In the genomic region with DNA sequence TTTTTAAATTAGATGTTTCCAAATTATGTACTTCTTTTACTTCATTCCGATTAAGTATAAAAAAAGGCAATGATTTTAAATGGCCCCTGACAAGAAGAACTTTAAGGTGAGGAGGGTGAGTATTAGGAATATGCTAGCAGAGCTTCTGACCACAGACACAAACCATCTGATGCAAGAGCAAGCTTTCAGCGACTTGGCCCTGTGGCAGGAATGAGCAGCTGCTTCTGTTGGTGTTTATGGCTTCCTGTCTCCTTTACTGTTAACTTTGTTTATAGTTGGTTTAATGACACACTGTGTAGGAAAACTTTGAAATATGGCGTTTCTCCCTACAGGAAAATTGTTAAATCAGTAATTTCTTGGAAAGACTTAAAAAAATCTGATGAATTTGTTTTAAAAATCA, we compare ENCODE assay signal across 18 mouse cellular contexts. TPM values are rescaled to one million over a fixed set of nuclear protein-coding genes. Genes with fewer than 3 reads are reported as not detected.
A peak's percentile ranks its signal among the peaks of the same experiment; 100 is the strongest.
DNase-seq lines count a peak whose midpoint lies in the region; ATAC-seq and TF ChIP-seq lines count a peak whose summit lies in the region.
"Had no signal": no experiment of that assay in that cellular context is flagged by ENCODE, and none has a peak within 500 bp of the region (broad histone marks: within the 10 kb centered on the region; RNA-seq: fewer than 3 reads in every experiment).

No protein-coding gene starts in this region.

- no peak overlapping the region for H3ac ChIP-seq in myocyte (ENCODE audit: control insufficient read depth, insufficient read length)

- H3K4me2 ChIP-seq in intestine, postnatal 0 days (replicated peaks; ENCODE audit: low read depth) = no peak overlapping the region
- no peak overlapping the region for H3K4me2 ChIP-seq in intestine, embryonic 16.5 days (ENCODE audit: low read depth, low read length)
- H3K4me2 ChIP-seq in lung, postnatal 0 days (replicated peaks; ENCODE audit: low read depth, low read length) = no peak overlapping the region
- H3K4me2 ChIP-seq in myocyte (ENCODE audit: low read depth) = peak overlapping the region; percentile 50
- H3K4me2 ChIP-seq: forebrain, embryonic 13.5 days; heart, embryonic 12.5 days had no signal

- TF ChIP-seq CTCF in intestine, postnatal 0 days (IDR thresholded peaks at IDR 0.05; ENCODE audit: low read depth) = peak; percentile 44; the same call in 1 of the 2 replicates
- peak; percentile 41 for TF ChIP-seq CTCF in lung, postnatal 0 days (IDR thresholded peaks at IDR 0.05)

- H3K27ac ChIP-seq in intestine, postnatal 0 days (ENCODE audit: low read depth, low read length) = no peak overlapping the region
- no peak overlapping the region for H3K27ac ChIP-seq in intestine, embryonic 16.5 days (ENCODE audit: low read length)
- H3K27ac ChIP-seq in lung, postnatal 0 days (ENCODE audit: low read length) = no peak overlapping the region
- H3K27ac ChIP-seq: embryonic facial prominence, embryonic 10.5 days; forebrain, embryonic 13.5 days had no signal

- H3K4me1 ChIP-seq in intestine, postnatal 0 days (replicated peaks; ENCODE audit: control insufficient read depth, insufficient read depth, low read length) = no peaks in the 10 kb centered on the region
- H3K4me1 ChIP-seq in intestine, embryonic 16.5 days (ENCODE audit: control insufficient read depth, insufficient read depth, low read length) = no peaks in the 10 kb centered on the region
- H3K4me1 ChIP-seq in lung, postnatal 0 days (ENCODE audit: insufficient read depth, low read depth, low read length) = no peaks in the 10 kb centered on the region
- H3K4me1 ChIP-seq: embryonic facial prominence, embryonic 10.5 days; forebrain, embryonic 13.5 days; heart, embryonic 12.5 days had no signal

- 57% methylated on average over 3 of the region's 3 CpGs for WGBS in intestine, postnatal 0 days
- 52% methylated on average over 3 of the region's 3 CpGs for WGBS in intestine, embryonic 16.5 days
- WGBS in lung, postnatal 0 days = 40% methylated on average over 3 of the region's 3 CpGs

- no peaks in the 10 kb centered on the region for H3K36me3 ChIP-seq in intestine, postnatal 0 days (ENCODE audit: control insufficient read depth, insufficient read depth)
- no peaks in the 10 kb centered on the region for H3K36me3 ChIP-seq in intestine, embryonic 16.5 days (ENCODE audit: control insufficient read depth, insufficient read depth, low read length)
- H3K36me3 ChIP-seq in lung, postnatal 0 days (ENCODE audit: insufficient read depth, low read length) = no peaks in the 10 kb centered on the region
- H3K36me3 ChIP-seq in myocyte (ENCODE audit: control insufficient read depth, insufficient read depth) = no peaks in the 10 kb centered on the region
- H3K36me3 ChIP-seq: embryonic facial prominence, embryonic 10.5 days; heart, embryonic 12.5 days had no signal

- no peak overlapping the region for H3K9ac ChIP-seq in intestine, postnatal 0 days (ENCODE audit: low read depth, low read length)
- no peak overlapping the region for H3K9ac ChIP-seq in intestine, embryonic 16.5 days (ENCODE audit: low read depth, low read length)
- H3K9ac ChIP-seq in lung, postnatal 0 days (replicated peaks; ENCODE audit: low read depth) = no peak overlapping the region
- H3K9ac ChIP-seq: forebrain, embryonic 13.5 days; forebrain, postnatal 0 days; heart, embryonic 12.5 days had no signal

- no peak for TF ChIP-seq POLR2A in myocyte (IDR thresholded peaks at IDR 0.05; ENCODE audit: insufficient read length, low read depth)

- H3K9me3 ChIP-seq in intestine, postnatal 0 days (ENCODE audit: control insufficient read depth) = no peaks in the 10 kb centered on the region
- no peaks in the 10 kb centered on the region for H3K9me3 ChIP-seq in intestine, embryonic 16.5 days (ENCODE audit: control insufficient read depth, low read length)
- no peaks in the 10 kb centered on the region for H3K9me3 ChIP-seq in lung, postnatal 0 days (ENCODE audit: low read length)
- H3K9me3 ChIP-seq: embryonic facial prominence, embryonic 10.5 days; forebrain, embryonic 13.5 days; heart, embryonic 12.5 days had no signal

- no peak for TF ChIP-seq EP300 in lung, postnatal 0 days (IDR thresholded peaks at IDR 0.05)

- no peaks in the 10 kb centered on the region for H3K27me3 ChIP-seq in intestine, postnatal 0 days (replicated peaks; ENCODE audit: control insufficient read depth, insufficient read depth, low read length)
- no peaks in the 10 kb centered on the region for H3K27me3 ChIP-seq in intestine, embryonic 16.5 days (replicated peaks; ENCODE audit: control insufficient read depth, insufficient read depth, low read length)
- no peaks in the 10 kb centered on the region for H3K27me3 ChIP-seq in lung, postnatal 0 days (replicated peaks; ENCODE audit: insufficient read depth, low read length)
- H3K27me3 ChIP-seq in myocyte (ENCODE audit: control insufficient read depth, insufficient read depth, insufficient read length) = no peaks in the 10 kb centered on the region
- H3K27me3 ChIP-seq: forebrain, embryonic 13.5 days; heart, embryonic 12.5 days had no signal

- peak; percentile 51 to 61 for DNase-seq in kidney, postnatal 4 days
- no peak for DNase-seq in kidney, adult 11 months
- peak; percentile 68 for DNase-seq in lung, postnatal 0 days (ENCODE audit: low spot score)
- no peak for DNase-seq in lung, postnatal 36 days
- DNase-seq in thymus, postnatal 0 days (ENCODE audit: low spot score) = no peak
- DNase-seq: adrenal gland, adult 8-10 months; adrenal gland, postnatal 36 days; cerebellum, adult 2 months; cerebellum, postnatal 10 days; forebrain, postnatal 0 days; gastrocnemius, postnatal 14 days; heart, postnatal 36 days had no signal

- no peaks in the 10 kb centered on the region for H3K79me2 ChIP-seq in myocyte (ENCODE audit: control insufficient read depth, insufficient read depth)

- no peak for ATAC-seq in intestine, postnatal 0 days
- no peak for ATAC-seq in intestine, embryonic 16.5 days
- peak; percentile 40; the same call in 1 of the 2 replicates for ATAC-seq in lung, postnatal 0 days
- ATAC-seq: forebrain, embryonic 13.5 days; forebrain, postnatal 0 days had no signal

- no peak overlapping the region for H3K4me3 ChIP-seq in intestine, postnatal 0 days (ENCODE audit: low read depth, low read length)
- no peak overlapping the region for H3K4me3 ChIP-seq in intestine, embryonic 16.5 days (ENCODE audit: low read length)
- no peak overlapping the region for H3K4me3 ChIP-seq in lung, postnatal 0 days (ENCODE audit: low read depth, low read length)
- no peak overlapping the region for H3K4me3 ChIP-seq in myocyte
- H3K4me3 ChIP-seq: embryonic facial prominence, embryonic 10.5 days; forebrain, embryonic 13.5 days; heart, embryonic 12.5 days had no signal

TF ChIP-seq in myocyte, 11 proteins besides CTCF, POLR2A, EP300 and RAD21:
- TF ChIP-seq MYOG (IDR thresholded peaks at IDR 0.05; ENCODE audit: control insufficient read depth in 1 of 3, insufficient read depth in 1 of 3, insufficient read length in 2 of 3, low read depth in 2 of 3) = peak in 2 of 3 experiments; percentile 77 to 86
- TF ChIP-seq TCF12 (IDR thresholded peaks at IDR 0.05; ENCODE audit: insufficient read depth, poor library complexity, severe bottlenecking) = peak; percentile 50
- TF ChIP-seq USF1 (IDR thresholded peaks at IDR 0.05; ENCODE audit: low read depth) = no peak
- peak in 2 of 3 experiments; percentile 38 to 86 for TF ChIP-seq MYOD1 (IDR thresholded peaks at IDR 0.05; ENCODE audit: control insufficient read depth in 1 of 3, insufficient read length in 2 of 3, low read depth in 2 of 3)
- peak; percentile 85 for TF ChIP-seq CEBPB (IDR thresholded peaks at IDR 0.05; ENCODE audit: insufficient read depth, poor library complexity, severe bottlenecking)
- TF ChIP-seq POLR2AphosphoS2 (IDR thresholded peaks at IDR 0.05; ENCODE audit: insufficient read length, low read depth) = no peak
- TF ChIP-seq TCF3 (IDR thresholded peaks at IDR 0.05; ENCODE audit: insufficient read length, low read depth) = peak; percentile 3

RNA-seq across cellular contexts. Expression of gene 4930550C14Rik, which starts 25.5 kb away (rescaled TPM):
- polyA plus RNA-seq in intestine, postnatal 0 days (2015; fragmentation: Nextera tagmentation; extraction: Ambion mirVana) = 0.26 and 0.58 TPM in 2 replicates
- polyA plus RNA-seq in intestine, embryonic 16.5 days (2015; fragmentation: Nextera tagmentation; extraction: Ambion mirVana) = 0.23 and 0.44 TPM in 2 replicates
- polyA plus RNA-seq in lung, postnatal 0 days (2015; fragmentation: Nextera tagmentation; extraction: Ambion mirVana) = 2.6 and 2.8 TPM in 2 replicates
- 0.59 TPM for polyA plus RNA-seq in myocyte (2012; fragmentation: generic; extraction: Trizol)
- 3.6 and 4.6 TPM in 2 replicates for polyA plus RNA-seq in thymus, postnatal 0 days (2015; fragmentation: Nextera tagmentation; extraction: Ambion mirVana)

RNA-seq across cellular contexts. Expression of gene Kdelc2, which starts 43.8 kb away (rescaled TPM):
- 10.5 and 11.7 TPM in 2 replicates for polyA plus RNA-seq in intestine, postnatal 0 days (2015; fragmentation: Nextera tagmentation; extraction: Ambion mirVana)
- 23.9 and 25.2 TPM in 2 replicates for polyA plus RNA-seq in intestine, embryonic 16.5 days (2015; fragmentation: Nextera tagmentation; extraction: Ambion mirVana)
- polyA plus RNA-seq in lung, postnatal 0 days (2015; fragmentation: Nextera tagmentation; extraction: Ambion mirVana) = 30.2 and 37.3 TPM in 2 replicates
- polyA plus RNA-seq in myocyte (2012; fragmentation: generic; extraction: Trizol) = 4.5 TPM
- 4.3 and 4.6 TPM in 2 replicates for polyA plus RNA-seq in thymus, postnatal 0 days (2015; fragmentation: Nextera tagmentation; extraction: Ambion mirVana)

Comparison
In these comparisons a context has a peak if more than half of its experiments do, and no peak if none do; other contexts are left out.
1. DNase-seq: peak in kidney, postnatal 4 days (2 of 2) and lung, postnatal 0 days (single experiment); none in kidney, adult 11 months (single experiment), lung, postnatal 36 days (single experiment) and thymus, postnatal 0 days (single experiment).